Mouse (Mus musculus): Measurements from ENCODE around the gene Amh. TPM values are rescaled to one million over a fixed set of nuclear protein-coding genes. Genes with fewer than 3 reads are reported as not detected.

The Amh gene
- total RNA-seq, 2 experiments from 2014 or later: not detected

DNA sequence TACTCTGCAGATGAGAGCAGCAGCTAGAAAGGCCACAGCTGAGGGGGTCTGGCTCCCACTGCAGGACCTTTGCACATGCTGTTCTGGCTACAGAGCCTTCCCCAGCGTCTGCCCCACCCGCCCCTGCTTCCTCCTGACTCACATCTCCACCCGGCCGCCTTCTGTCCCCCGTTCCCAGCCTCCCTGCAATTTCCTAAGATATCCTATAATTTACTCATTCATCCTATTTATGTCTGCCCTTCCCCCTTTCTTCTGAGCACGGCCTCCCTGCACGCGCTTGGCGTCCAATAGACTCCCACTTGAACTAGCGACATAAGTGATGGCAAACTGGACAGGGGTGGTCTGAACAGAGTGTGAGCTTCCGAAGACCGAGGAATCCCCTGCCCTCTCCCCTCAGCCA lies 40.7 kb downstream of the Amh start:
- no peak for ATAC-seq (replicated peaks; ENCODE audit: low FRiP score, poor library complexity, severe bottlenecking)

DNA sequence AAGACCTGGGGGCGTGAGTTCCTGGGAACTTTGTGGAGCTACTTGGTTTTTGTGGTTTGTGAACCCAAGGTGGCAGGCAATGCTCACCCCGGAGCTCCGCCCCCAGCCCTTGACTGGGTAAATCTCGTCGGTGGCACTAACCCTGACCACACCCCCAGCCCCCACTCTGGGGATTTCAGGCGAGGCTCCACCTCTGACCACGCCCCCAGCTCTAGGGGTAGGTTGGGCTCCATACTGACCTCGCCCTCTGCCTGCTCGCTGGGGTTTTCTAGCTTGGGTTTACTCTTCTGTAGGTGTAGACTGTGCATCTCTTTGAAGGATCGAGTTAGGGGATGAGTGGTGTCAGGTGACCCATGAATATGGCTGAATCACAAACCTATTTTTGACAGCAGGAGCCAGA lies 43.5 kb downstream of the Amh start:
- ATAC-seq (replicated peaks; ENCODE audit: low FRiP score, poor library complexity, severe bottlenecking): peak; percentile 47; the same call in 1 of the 2 replicates

DNA sequence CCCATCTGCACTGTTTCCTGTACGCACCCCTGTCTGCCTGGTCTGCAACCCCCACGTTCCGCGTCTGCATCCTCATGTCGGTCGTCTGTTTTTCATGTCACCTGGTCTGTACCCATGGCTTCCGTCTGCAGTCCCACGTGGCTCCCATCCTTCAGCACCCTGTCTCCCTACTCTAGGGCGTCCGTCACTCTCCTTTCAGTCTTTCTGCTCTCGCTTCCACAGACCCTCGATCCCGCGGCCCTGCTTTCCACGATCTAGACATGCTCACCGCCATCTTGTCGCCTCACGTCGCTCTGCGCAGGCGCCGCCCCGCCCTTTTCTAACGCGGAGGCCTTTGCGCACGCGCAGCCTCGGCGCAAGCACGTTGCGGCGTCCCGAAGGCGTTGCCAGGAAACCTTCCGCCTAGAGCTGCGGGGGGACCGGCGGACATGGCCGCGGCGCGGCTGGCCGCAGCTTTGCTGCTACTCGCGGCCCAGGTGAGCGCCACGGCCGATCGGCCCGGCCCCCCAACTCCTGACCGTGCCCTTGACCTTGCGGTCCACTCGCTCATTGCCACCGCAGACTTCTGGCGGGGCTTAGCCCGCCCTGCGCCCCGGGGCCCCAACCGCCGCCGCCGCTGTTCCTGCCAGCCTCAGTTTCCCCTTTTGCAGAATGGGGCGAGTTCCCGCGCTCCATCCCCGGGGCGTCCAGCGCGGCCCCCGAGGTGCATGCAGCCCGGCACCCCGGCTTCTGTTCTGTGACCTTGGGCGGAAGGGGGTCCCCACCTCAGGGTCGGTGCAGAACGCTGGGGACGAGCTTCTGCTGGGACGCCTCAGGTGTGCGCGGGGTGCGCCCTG lies 50.1 kb downstream of the Amh start, which contains the start of the genes Lsm7 and Sppl2b:
TSS of gene Lsm7 (minus strand) at position 297 of the 836 bp plus-strand sequence.
TSS of gene Sppl2b (plus strand) at position 363 of the 836 bp plus-strand sequence.
- peak; percentile 41 for ATAC-seq (replicated peaks; ENCODE audit: low FRiP score, poor library complexity, severe bottlenecking)

DNA sequence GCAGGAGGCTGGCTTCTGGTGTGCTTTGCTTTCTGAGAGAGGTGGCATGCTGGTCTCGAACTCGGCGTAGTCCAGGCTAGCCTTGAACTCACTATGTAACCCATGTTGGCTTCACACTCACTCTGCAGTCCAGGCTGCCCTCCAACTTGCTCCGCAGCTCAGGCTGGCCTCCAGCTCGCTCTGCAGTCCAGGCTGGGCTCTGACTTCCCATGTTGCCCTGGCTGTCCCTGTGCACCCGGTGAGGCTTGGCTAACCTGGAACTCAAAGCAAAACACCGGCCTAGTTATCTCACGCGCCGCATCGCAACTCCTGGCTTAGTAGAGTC lies 50.7 kb downstream of the Amh start:
- ATAC-seq (replicated peaks; ENCODE audit: low FRiP score, poor library complexity, severe bottlenecking): no peak

DNA sequence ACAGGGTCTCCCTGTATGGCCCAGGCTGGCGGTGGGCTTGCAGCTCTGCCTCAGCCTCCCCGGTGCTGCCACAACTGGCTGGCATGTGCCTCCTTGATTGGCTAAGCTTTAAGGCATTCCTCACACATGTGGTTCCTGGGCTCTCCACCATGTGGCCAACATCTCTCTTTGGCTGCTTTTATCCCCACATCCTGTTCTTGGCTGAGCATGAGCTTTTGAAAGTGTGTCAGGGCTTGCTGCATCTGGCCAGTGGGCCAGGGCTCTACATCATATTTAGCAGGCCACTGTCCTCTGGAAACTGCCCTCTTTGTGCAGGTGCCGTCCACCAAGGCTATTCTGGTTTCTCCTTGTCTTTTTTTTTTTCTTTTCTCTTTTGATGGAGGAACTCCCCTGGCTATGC lies 51.2 kb downstream of the Amh start:
- peak; percentile 28 for ATAC-seq (replicated peaks; ENCODE audit: low FRiP score, poor library complexity, severe bottlenecking)

DNA sequence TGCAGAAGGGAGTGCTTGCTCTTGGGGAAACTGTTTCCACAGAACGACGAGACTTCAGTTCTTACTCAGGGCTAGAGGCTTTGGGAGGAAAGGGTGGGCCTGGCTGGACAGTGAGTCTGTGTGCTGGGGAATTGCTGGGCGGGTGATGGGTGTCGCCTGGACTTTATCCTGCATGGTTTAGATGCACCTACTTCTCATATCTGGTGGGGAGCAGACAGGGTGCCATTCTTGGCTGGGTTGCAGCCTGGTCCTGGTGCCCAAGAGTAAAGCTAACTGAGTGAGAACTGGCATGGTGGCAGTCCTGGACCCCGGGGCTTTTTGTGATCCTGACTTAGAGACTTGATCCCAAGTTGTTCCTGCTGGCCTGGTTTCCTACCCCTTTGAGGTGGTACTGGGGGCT lies 51.9 kb downstream of the Amh start:
- ATAC-seq (replicated peaks; ENCODE audit: low FRiP score, poor library complexity, severe bottlenecking): peak; percentile 51

Other genes with a start within 250 kb of the Amh start
- gene Rexo1, start 243.7 kb upstream of the Amh start, total RNA-seq (2015; ENCODE audit: low replicate concordance): 33.5 and 35.7 TPM in 2 replicates
- gene Rexo1, start 243.7 kb upstream of the Amh start, total RNA-seq (2017; ENCODE audit: low replicate concordance): 16.3 and 25.7 TPM in 2 replicates
- gene Klf16, start 227.9 kb upstream of the Amh start, total RNA-seq (2015; ENCODE audit: low replicate concordance): 8.4 and 9.4 TPM in 2 replicates
- 9.9 and 14.1 TPM in 2 replicates for gene Klf16, start 227.9 kb upstream of the Amh start, total RNA-seq (2017; ENCODE audit: low replicate concordance)
- gene Abhd17a, start 214.9 kb upstream of the Amh start, total RNA-seq (2015; ENCODE audit: low replicate concordance): 44.7 and 49.0 TPM in 2 replicates
- 5.5 and 30.7 TPM in 2 replicates for gene Abhd17a, start 214.9 kb upstream of the Amh start, total RNA-seq (2017; ENCODE audit: low replicate concordance)
- gene Scamp4, start 202.4 kb upstream of the Amh start, total RNA-seq (2015; ENCODE audit: low replicate concordance): 8.8 and 10.5 TPM in 2 replicates
- gene Scamp4, start 202.4 kb upstream of the Amh start, total RNA-seq (2017; ENCODE audit: low replicate concordance): 2.3 and 6.9 TPM in 2 replicates
- not detected in 2 replicates for gene Adat3, start 202.4 kb upstream of the Amh start, total RNA-seq (2015; ENCODE audit: low replicate concordance)
- 1.4 TPM in 1 of 2 replicates, not detected in the other for gene Adat3, start 202.4 kb upstream of the Amh start, total RNA-seq (2017; ENCODE audit: low replicate concordance)
- 0.72 and 1.7 TPM in 2 replicates for gene Gm49322, start 199.2 kb upstream of the Amh start, total RNA-seq (2015; ENCODE audit: low replicate concordance)
- gene Gm49322, start 199.2 kb upstream of the Amh start, total RNA-seq (2017; ENCODE audit: low replicate concordance): 0.64 and 5.4 TPM in 2 replicates
- gene Csnk1g2, start 182.4 kb upstream of the Amh start, total RNA-seq (2015; ENCODE audit: low replicate concordance): 31.4 and 58.0 TPM in 2 replicates
- 50.1 and 62.4 TPM in 2 replicates for gene Csnk1g2, start 182.4 kb upstream of the Amh start, total RNA-seq (2017; ENCODE audit: low replicate concordance)
- 2.9 and 3.8 TPM in 2 replicates for gene Btbd2, start 148.2 kb upstream of the Amh start, total RNA-seq (2015; ENCODE audit: low replicate concordance)
- 9.2 and 25.3 TPM in 2 replicates for gene Btbd2, start 148.2 kb upstream of the Amh start, total RNA-seq (2017; ENCODE audit: low replicate concordance)
- 78.2 and 83.0 TPM in 2 replicates for gene Mknk2, start 127.1 kb upstream of the Amh start, total RNA-seq (2015; ENCODE audit: low replicate concordance)
- 49.4 and 67.6 TPM in 2 replicates for gene Mknk2, start 127.1 kb upstream of the Amh start, total RNA-seq (2017; ENCODE audit: low replicate concordance)
- gene Mob3a, start 103.3 kb upstream of the Amh start, total RNA-seq (2015; ENCODE audit: low replicate concordance): 19.5 and 32.3 TPM in 2 replicates
- 9.0 and 25.7 TPM in 2 replicates for gene Mob3a, start 103.3 kb upstream of the Amh start, total RNA-seq (2017; ENCODE audit: low replicate concordance)
- gene Izumo4, start 103.1 kb upstream of the Amh start, total RNA-seq (2015; ENCODE audit: low replicate concordance): 21.4 and 36.4 TPM in 2 replicates
- 3.3 and 3.8 TPM in 2 replicates for gene Izumo4, start 103.1 kb upstream of the Amh start, total RNA-seq (2017; ENCODE audit: low replicate concordance)
- gene Ap3d1, start 63.0 kb upstream of the Amh start, total RNA-seq (2015; ENCODE audit: low replicate concordance): 42.8 and 69.6 TPM in 2 replicates
- 66.0 and 111 TPM in 2 replicates for gene Ap3d1, start 63.0 kb upstream of the Amh start, total RNA-seq (2017; ENCODE audit: low replicate concordance)
- 69.6 and 105 TPM in 2 replicates for gene Dot1l, start 50.0 kb upstream of the Amh start, total RNA-seq (2015; ENCODE audit: low replicate concordance)
- gene Dot1l, start 50.0 kb upstream of the Amh start, total RNA-seq (2017; ENCODE audit: low replicate concordance): 51.7 and 61.7 TPM in 2 replicates
- 34.2 and 48.6 TPM in 2 replicates for gene Sf3a2, start 7.0 kb upstream of the Amh start, total RNA-seq (2015; ENCODE audit: low replicate concordance)
- 16.8 and 18.1 TPM in 2 replicates for gene Sf3a2, start 7.0 kb upstream of the Amh start, total RNA-seq (2017; ENCODE audit: low replicate concordance)
- 71.0 and 81.7 TPM in 2 replicates for gene Plekhj1, start 6.6 kb upstream of the Amh start, total RNA-seq (2015; ENCODE audit: low replicate concordance)
- 18.9 and 38.1 TPM in 2 replicates for gene Plekhj1, start 6.6 kb upstream of the Amh start, total RNA-seq (2017; ENCODE audit: low replicate concordance)
- not detected in 2 replicates for gene Jsrp1, start 8.3 kb downstream of the Amh start, total RNA-seq (2015; ENCODE audit: low replicate concordance)
- not detected in 2 replicates for gene Jsrp1, start 8.3 kb downstream of the Amh start, total RNA-seq (2017; ENCODE audit: low replicate concordance)
- gene Oaz1, start 21.4 kb downstream of the Amh start, total RNA-seq (2015; ENCODE audit: low replicate concordance): 1,470 and 1,566 TPM in 2 replicates
- 158 and 259 TPM in 2 replicates for gene Oaz1, start 21.4 kb downstream of the Amh start, total RNA-seq (2017; ENCODE audit: low replicate concordance)
- not detected in 2 replicates for gene Lingo3, start 38.8 kb downstream of the Amh start, total RNA-seq (2015; ENCODE audit: low replicate concordance)
- not detected in 2 replicates for gene Lingo3, start 38.8 kb downstream of the Amh start, total RNA-seq (2017; ENCODE audit: low replicate concordance)
- 24.7 and 54.4 TPM in 2 replicates for gene Lsm7, start 50.0 kb downstream of the Amh start, total RNA-seq (2015; ENCODE audit: low replicate concordance)
- gene Lsm7, start 50.0 kb downstream of the Amh start, total RNA-seq (2017; ENCODE audit: low replicate concordance): 75.3 and 78.9 TPM in 2 replicates
- 262 and 270 TPM in 2 replicates for gene Sppl2b, start 50.0 kb downstream of the Amh start, total RNA-seq (2015; ENCODE audit: low replicate concordance)
- 283 and 322 TPM in 2 replicates for gene Sppl2b, start 50.0 kb downstream of the Amh start, total RNA-seq (2017; ENCODE audit: low replicate concordance)
- 0.72 TPM in 1 of 2 replicates, not detected in the other for gene Tmprss9, start 66.6 kb downstream of the Amh start, total RNA-seq (2015; ENCODE audit: low replicate concordance)
- 0.30 TPM in 1 of 2 replicates, not detected in the other for gene Tmprss9, start 66.6 kb downstream of the Amh start, total RNA-seq (2017; ENCODE audit: low replicate concordance)
- gene Timm13, start 95.7 kb downstream of the Amh start, total RNA-seq (2015; ENCODE audit: low replicate concordance): 17.6 and 32.1 TPM in 2 replicates
- gene Timm13, start 95.7 kb downstream of the Amh start, total RNA-seq (2017; ENCODE audit: low replicate concordance): 3.7 and 7.6 TPM in 2 replicates
- 0.36 and 1.3 TPM in 2 replicates for gene Lmnb2, start 113.0 kb downstream of the Amh start, total RNA-seq (2015; ENCODE audit: low replicate concordance)
- gene Lmnb2, start 113.0 kb downstream of the Amh start, total RNA-seq (2017; ENCODE audit: low replicate concordance): 7.3 and 9.0 TPM in 2 replicates
- 1.3 and 1.8 TPM in 2 replicates for gene Gadd45b, start 124.8 kb downstream of the Amh start, total RNA-seq (2015; ENCODE audit: low replicate concordance)
- gene Gadd45b, start 124.8 kb downstream of the Amh start, total RNA-seq (2017; ENCODE audit: low replicate concordance): 3.6 and 9.2 TPM in 2 replicates
- gene Gng7, start 209.7 kb downstream of the Amh start, total RNA-seq (2015; ENCODE audit: low replicate concordance): not detected in 2 replicates
- gene Gng7, start 209.7 kb downstream of the Amh start, total RNA-seq (2017; ENCODE audit: low replicate concordance): 0.38 and 0.90 TPM in 2 replicates
- not detected in 2 replicates for gene Diras1, start 220.4 kb downstream of the Amh start, total RNA-seq (2015; ENCODE audit: low replicate concordance)
- not detected in 2 replicates for gene Diras1, start 220.4 kb downstream of the Amh start, total RNA-seq (2017; ENCODE audit: low replicate concordance)
- 4.3 and 7.1 TPM in 2 replicates for gene Slc39a3, start 232.2 kb downstream of the Amh start, total RNA-seq (2015; ENCODE audit: low replicate concordance)
- gene Slc39a3, start 232.2 kb downstream of the Amh start, total RNA-seq (2017; ENCODE audit: low replicate concordance): 1.2 and 4.2 TPM in 2 replicates

Measured in erythroid progenitor cell, adult 5-6 weeks (primary cell).